Mouse (Mus musculus) erythroblast, embryonic 14.5 days (primary cell): ENCODE data around the gene Ston1. TPM values are rescaled to one million over a fixed set of nuclear protein-coding genes. Genes with fewer than 3 reads are reported as not detected.
A peak's percentile ranks its signal among the peaks of the same experiment; 100 is the strongest.

ENCODE experiments used
- H3K27me3 ChIP-seq: 2 replicates; pipeline ENCODE4 v1.6.1; 2012; ENCODE audit warnings: inconsistent platforms; ENCODE audit not compliant: control insufficient read depth
- H3K36me3 ChIP-seq: 2 replicates; pipeline ENCODE4 v1.6.1; 2012; ENCODE audit warnings: mild to moderate bottlenecking, inconsistent platforms; ENCODE audit not compliant: control insufficient read depth
- H3K4me1 ChIP-seq: 2 replicates; pipeline ENCODE4 v1.6.1; 2012; ENCODE audit warnings: inconsistent platforms; ENCODE audit not compliant: control insufficient read depth
- H3K4me3 ChIP-seq: replicated peaks from 2 replicates; pipeline ENCODE3; 2012; ENCODE audit warnings: moderate library complexity, mild to moderate bottlenecking, inconsistent platforms
- H3K9me3 ChIP-seq: 2 replicates; pipeline ENCODE4 v1.6.1; 2012; ENCODE audit warnings: low read length, inconsistent platforms, mixed read lengths; ENCODE audit not compliant: control insufficient read depth
- GATA1 ChIP-seq: IDR thresholded peaks from 2 replicates; pipeline ENCODE4 v1.6.1; 2012; ENCODE audit warnings: low read length, inconsistent platforms, mixed read lengths
- TAL1 ChIP-seq: IDR thresholded peaks from 3 replicates; pipeline ENCODE4 v1.6.1; 2012; ENCODE audit warnings: low read length, inconsistent platforms, mixed read lengths
- polyA plus RNA-seq: library from polyadenylated mRNA; stranded (reverse); fragments of >175 nt; gene quantifications from 2 replicates; pipeline ENCODE4 v1.2.3, GENCODE M21; 2012

The Ston1 gene
- polyA plus RNA-seq, result not detected in 2 replicates

GRCm38 (mm10) chr17:88597222-88598055, at the start of gene Ston1:
TSS of gene Ston1 (plus strand) at chr17:88597684.
- Histone ChIP-seq H3K9me3 (no peaks in the 10 kb centered on the region), H3K27me3 (peaks cover 6% of the 10 kb centered on the region), H3K4me1 (peaks cover 14% of the 10 kb centered on the region), H3K36me3 (no peaks in the 10 kb centered on the region), H3K4me3 (peak within 1 kb of the TSS; percentile 52)
- no peak for TF ChIP-seq TAL1

GRCm38 (mm10) chr17:88549411-88550191, 47.9 kb upstream of the Ston1 start:
- no peak for TF ChIP-seq TAL1
- TF ChIP-seq GATA1, result no peak

GRCm38 (mm10) chr17:88550351-88550750, 47.1 kb upstream of the Ston1 start:
- no peaks in the 10 kb centered on the region for H3K9me3 ChIP-seq
- H3K4me3 ChIP-seq, result no peak overlapping the region
- no peaks in the 10 kb centered on the region for H3K27me3 ChIP-seq
- TF ChIP-seq TAL1 (no peak), GATA1 (no peak)
- H3K36me3 ChIP-seq, result peaks cover 30% of the 10 kb centered on the region
- peaks cover 12% of the 10 kb centered on the region for H3K4me1 ChIP-seq

More at GRCm38 (mm10) chr17:88549411-88550191, 47.9 kb upstream of the Ston1 start:
- H3K27me3 ChIP-seq, result no peaks in the 10 kb centered on the region
- H3K4me3 ChIP-seq, result no peak overlapping the region
- H3K4me1 ChIP-seq, result peaks cover 12% of the 10 kb centered on the region
- peaks cover 32% of the 10 kb centered on the region for H3K36me3 ChIP-seq
- H3K9me3 ChIP-seq, result no peaks in the 10 kb centered on the region

- no peak overlapping the region for H3K4me3 ChIP-seq
- TF ChIP-seq TAL1 (no peak), GATA1 (no peak)
- no peaks in the 10 kb centered on the region for H3K9me3 ChIP-seq
- peaks cover 32% of the 10 kb centered on the region for H3K36me3 ChIP-seq
- no peaks in the 10 kb centered on the region for H3K27me3 ChIP-seq
- peaks cover 12% of the 10 kb centered on the region for H3K4me1 ChIP-seq
Observed at GRCm38 (mm10) chr17:88550981-88551940, 46.2 kb upstream of the Ston1 start.

GRCm38 (mm10) chr17:88552556-88552955, 44.9 kb upstream of the Ston1 start:
- no peak overlapping the region for H3K4me3 ChIP-seq
- H3K36me3 ChIP-seq, result peaks cover 32% of the 10 kb centered on the region
- H3K9me3 ChIP-seq, result no peaks in the 10 kb centered on the region
- H3K27me3 ChIP-seq, result no peaks in the 10 kb centered on the region
- TF ChIP-seq GATA1 (no peak), TAL1 (no peak)
- H3K4me1 ChIP-seq, result peaks cover 12% of the 10 kb centered on the region

GRCm38 (mm10) chr17:88553001-88553449, 44.5 kb upstream of the Ston1 start:
- H3K27me3 ChIP-seq, result no peaks in the 10 kb centered on the region
- peaks cover 12% of the 10 kb centered on the region for H3K4me1 ChIP-seq
- H3K4me3 ChIP-seq, result no peak overlapping the region
- no peaks in the 10 kb centered on the region for H3K9me3 ChIP-seq
- peaks cover 30% of the 10 kb centered on the region for H3K36me3 ChIP-seq
- no peak for TF ChIP-seq TAL1
- no peak for TF ChIP-seq GATA1

GRCm38 (mm10) chr17:88553473-88554087, 43.9 kb upstream of the Ston1 start:
- Histone ChIP-seq H3K4me3 (no peak overlapping the region), H3K27me3 (no peaks in the 10 kb centered on the region), H3K36me3 (peaks cover 32% of the 10 kb centered on the region), H3K4me1 (peaks cover 12% of the 10 kb centered on the region), H3K9me3 (no peaks in the 10 kb centered on the region)
- TF ChIP-seq GATA1 (no peak), TAL1 (no peak)

GRCm38 (mm10) chr17:88556176-88556575, 41.3 kb upstream of the Ston1 start:
- no peaks in the 10 kb centered on the region for H3K4me1 ChIP-seq
- H3K4me3 ChIP-seq, result no peak overlapping the region
- peaks cover 27% of the 10 kb centered on the region for H3K36me3 ChIP-seq
- no peak for TF ChIP-seq GATA1
- TF ChIP-seq TAL1, result no peak
- H3K9me3 ChIP-seq, result no peaks in the 10 kb centered on the region
- H3K27me3 ChIP-seq, result no peaks in the 10 kb centered on the region
